Mouse (Mus musculus): ENCODE measurements around the gene Gas2l2.

GRCm38 (mm10) chr11:83437377-83437776 lies 8.1 kb upstream of the Gas2l2 start, which contains the start of gene 1700020L24Rik:
- TF ChIP-seq CTCF (IDR thresholded peaks at IDR 0.05; ENCODE audit: low read depth, low read length) (no peak), POLR2A (IDR thresholded peaks at IDR 0.05; ENCODE audit: borderline replicate concordance, low read depth, low read length) (no peak)
